Mouse (Mus musculus) layer of hippocampus, adult 18-20 months (tissue): ENCODE measurements around the gene Cyb5r4. TPM values are rescaled to one million over a fixed set of nuclear protein-coding genes. Genes with fewer than 3 reads are reported as not detected.
A peak's percentile ranks its signal among the peaks of the same experiment; 100 is the strongest.
"Not testable (repeated sequence)": the region's sequence is repeated elsewhere in the genome, so short reads cannot be mapped to it uniquely, and the experiment has no call there.

ENCODE experiments used
- DNase-seq, 2 experiments: peaks; one replicate each; pipeline ENCODE4 v3.0.0; 2022; ENCODE audit warnings: low spot score in 2 of 2
- total RNA-seq, 2 experiments: library from RNA; stranded (reverse); gene quantifications; 2 replicates each; pipeline ENCODE4 v1.2.3; 2021

Gene Cyb5r4
- total RNA-seq, 2 experiments from 2014 or later: 36.0 to 37.5 TPM

- no peak for DNase-seq
Measured at GRCm38 (mm10) chr9:87015938-87016294, 5.9 kb upstream of the Cyb5r4 start.

DNA sequence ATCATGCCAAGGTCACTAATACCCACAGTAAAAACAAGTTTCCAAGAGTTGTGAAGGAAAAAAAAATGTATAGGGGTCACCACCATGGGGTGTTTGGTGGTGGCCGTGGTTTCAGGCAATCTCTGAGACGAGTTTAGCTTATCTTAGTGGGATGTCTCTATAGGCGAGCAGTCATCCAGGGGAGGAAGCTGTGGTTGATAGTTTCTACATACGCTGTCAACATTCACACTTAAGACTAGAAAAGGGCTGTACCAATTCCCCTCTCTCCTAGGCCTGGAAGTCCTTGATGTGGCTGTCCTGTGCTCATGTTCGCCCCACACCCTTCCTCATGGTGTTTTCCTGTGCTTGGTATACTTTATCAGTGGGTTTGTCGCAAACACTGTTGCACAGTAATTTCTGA lies 4.0 kb downstream of the Cyb5r4 start:
- no peak for DNase-seq

DNA sequence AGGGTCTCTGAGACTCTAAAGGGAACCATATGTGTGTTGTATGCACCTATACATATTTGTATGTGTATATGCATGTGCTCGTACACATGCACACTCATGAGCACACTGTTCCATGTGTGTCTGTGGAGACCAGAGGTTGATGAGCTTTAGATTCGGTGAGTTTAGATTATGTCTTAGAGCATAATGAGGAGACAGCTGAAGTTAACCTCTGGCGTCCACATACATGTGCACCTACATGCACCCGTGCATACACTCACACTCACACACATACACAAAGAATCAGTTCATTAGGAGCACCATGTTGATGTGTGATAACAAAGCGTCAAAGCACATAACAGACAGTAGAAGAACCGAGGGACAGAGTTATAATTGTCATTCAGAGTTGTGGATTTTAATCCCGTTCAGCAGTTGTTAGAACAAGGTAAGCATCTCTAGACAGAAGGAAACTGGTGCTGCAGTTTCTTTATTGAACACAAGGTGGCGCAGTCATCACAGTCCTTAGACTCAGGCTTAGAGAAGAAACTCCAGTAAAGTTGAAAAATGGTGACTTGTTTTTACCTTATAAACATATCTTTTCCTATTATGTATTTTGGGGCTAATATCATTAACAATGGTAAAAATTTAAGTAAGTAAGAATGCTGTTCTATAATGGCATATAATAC lies 5.7 kb downstream of the Cyb5r4 start:
- DNase-seq: peak; percentile 33 to 85

DNA sequence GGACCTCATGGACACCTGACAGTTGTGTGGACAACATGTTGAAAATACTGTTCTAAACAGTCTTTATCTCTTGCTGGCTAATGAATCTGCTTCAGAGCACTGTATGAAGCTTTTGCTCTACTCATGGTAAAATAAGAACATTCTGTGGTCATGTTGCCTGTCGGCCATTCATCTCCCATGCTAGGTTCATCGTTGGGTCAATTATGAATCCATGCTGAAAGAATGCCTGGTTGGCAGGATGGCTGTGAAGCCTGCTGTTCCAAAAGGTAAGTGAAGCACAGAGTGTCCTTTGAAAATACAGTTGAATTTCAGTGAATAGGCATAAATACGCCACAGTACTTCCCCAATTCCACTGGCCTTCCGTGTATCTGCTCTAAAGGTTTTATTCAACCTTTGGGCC lies 10.4 kb downstream of the Cyb5r4 start:
- DNase-seq: no peak

DNA sequence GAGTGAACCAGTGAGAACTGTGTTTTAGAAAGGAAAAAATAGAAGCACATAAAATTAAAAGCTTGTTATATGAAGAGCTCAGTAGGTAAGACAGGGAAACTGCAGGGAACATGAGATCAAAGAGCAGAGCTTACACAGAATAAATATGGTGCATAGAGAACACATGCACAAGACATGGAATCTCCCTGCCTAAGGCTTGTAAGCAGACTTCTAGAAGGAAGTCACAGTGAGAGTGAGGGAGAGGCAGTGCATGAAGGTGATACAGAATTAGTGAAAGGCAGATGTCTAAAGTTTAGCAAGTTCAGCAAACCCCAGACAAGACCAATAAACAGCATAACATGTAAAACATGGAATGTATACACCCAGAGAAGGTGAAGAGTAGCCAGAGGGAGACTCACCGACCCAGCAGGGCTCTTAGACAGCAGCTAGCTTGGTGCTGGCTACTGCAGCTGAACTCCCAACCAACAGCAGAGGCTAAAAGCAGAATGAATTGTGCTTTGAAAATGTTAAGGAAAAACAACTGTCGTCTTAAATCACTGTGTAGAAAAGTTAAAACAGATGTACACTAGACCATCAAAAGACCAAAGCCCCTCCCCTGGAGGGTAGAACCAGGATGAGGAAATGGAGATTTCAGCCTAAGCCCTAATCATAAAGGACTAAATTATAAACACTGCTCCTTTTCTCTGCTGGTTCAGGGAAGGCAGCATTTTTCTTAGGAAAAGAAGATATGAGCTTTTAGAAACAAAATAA lies 13.2 kb downstream of the Cyb5r4 start:
- no peak for DNase-seq

DNA sequence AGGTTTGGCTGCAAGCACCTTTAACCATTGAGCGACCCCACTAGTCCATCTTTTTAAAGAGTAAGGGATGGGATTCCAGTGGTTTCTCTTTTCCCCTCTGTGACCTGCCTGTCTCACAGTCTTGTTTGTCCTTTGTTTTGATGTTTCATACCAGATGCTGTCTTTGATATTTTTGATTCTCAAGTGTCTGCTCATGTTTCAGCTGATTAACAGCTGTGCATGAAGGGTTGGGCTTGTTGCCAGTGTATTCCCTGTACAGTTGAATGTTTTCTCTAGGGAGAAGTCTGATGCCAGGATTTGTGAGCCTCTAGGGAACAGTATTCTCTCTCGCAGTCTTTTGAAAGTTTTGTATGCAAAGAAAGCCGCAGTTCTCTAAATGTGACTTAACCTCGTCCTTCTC lies 27.6 kb downstream of the Cyb5r4 start:
- DNase-seq: peak in 1 of 2 experiments; percentile 28

DNA sequence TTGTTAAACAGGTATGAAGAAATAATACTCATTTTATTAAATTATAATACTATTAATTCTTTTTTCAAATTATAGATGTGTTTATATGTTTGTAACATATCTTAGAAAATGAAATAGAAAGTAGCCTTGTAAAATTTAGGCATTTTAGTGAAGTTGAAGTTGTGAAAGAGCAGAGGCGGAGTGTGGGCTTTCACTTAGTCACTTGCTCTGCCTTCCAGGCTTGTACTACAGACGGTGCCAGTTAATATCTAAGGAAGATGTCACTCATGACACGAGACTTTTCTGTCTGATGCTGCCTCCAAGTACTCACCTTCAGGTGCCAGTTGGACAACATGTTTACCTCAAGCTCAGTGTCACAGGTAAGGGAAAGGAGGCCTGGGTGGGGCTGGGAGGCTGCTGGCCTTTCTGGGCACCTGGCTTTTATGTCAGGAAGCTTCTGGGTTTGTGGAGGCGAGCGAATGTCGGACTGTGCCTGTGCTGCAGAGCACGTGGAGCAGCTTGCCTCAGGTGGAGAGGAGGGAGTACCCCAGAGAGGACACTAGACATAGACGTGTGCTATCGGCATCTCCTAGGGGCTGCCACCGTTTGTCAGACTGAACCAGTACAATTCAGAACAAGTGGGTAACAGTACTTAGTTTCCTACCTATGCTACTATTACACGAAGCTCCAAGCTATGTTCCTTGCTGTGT lies 33.9 kb downstream of the Cyb5r4 start:
- peak in 1 of 2 experiments; percentile 22 for DNase-seq

- no peak for DNase-seq
Measured at GRCm38 (mm10) chr9:87062337-87062736, 40.5 kb downstream of the Cyb5r4 start.

GRCm38 (mm10) chr9:87068160-87068559 lies 46.3 kb downstream of the Cyb5r4 start:
- no peak for DNase-seq

DNA sequence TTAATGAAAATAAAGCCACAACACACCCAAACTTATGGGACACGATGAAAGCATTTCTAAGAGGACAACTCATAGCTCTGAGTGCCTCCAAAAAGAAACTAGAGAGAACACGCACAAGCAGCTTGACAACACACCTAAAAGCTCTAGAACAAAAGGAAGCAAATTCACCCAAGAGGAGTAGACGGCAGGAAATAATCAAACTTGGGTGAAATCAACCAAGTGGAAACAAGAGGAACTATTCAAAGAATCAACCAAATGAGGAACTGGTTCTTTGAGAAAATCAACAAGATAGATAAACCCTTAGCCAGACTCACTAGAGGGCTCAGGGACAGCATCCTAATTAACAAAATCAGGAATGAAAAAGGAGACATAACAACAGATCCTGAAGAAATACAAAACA lies 49.8 kb downstream of the Cyb5r4 start:
- not testable (repeated sequence) for DNase-seq

DNA sequence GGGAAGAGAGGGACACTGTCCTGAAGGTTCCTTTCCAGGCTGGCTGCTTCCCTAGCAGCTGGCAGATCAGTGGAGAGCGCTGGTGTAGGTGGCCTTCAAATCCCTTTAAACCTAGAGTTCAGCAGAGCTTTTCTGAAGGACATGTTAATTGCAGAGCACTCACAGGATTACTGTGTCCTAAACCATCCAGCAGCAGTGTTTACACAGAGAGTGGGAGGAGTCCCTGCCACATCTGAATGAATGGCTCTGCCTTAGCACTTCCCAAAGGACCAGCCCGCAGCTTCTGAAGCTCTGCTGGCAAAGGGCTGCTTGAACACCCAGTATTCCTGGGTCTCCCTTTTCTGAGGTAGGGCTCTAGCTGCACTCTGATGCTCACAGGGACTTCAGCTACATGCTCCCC lies 56.1 kb downstream of the Cyb5r4 start:
- DNase-seq: no peak

DNA sequence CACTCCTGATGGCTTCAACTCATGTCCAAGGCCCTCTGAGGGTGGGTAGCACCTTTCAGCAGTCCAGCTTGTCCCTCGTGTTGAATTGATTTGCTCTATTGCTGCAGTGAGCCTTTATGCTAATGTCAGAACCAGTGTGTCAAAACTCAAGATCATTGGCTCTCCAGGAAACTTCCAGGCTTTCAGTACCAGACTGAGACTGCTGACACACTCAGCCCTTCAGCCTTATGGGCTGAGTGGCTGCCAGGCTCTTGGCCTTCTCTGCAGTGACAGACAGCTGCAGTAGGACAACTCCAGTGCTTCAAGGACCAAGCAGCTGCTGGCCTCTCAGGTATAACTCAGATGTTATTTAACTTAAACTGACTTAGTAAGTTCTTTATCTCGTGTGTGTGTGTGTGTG lies 57.7 kb downstream of the Cyb5r4 start:
- DNase-seq: no peak

GRCm38 (mm10) chr9:87086991-87087390 lies 65.2 kb downstream of the Cyb5r4 start:
- DNase-seq: no peak

GRCm38 (mm10) chr9:87097989-87098388 lies 76.2 kb downstream of the Cyb5r4 start:
- peak; percentile 13 to 60 for DNase-seq

GRCm38 (mm10) chr9:87115019-87115418 lies 93.2 kb downstream of the Cyb5r4 start:
- no peak for DNase-seq

GRCm38 (mm10) chr9:87115456-87115931 lies 93.7 kb downstream of the Cyb5r4 start:
- DNase-seq: peak in 1 of 2 experiments; percentile 16

GRCm38 (mm10) chr9:87115978-87116377 lies 94.2 kb downstream of the Cyb5r4 start:
- DNase-seq: no peak

DNA sequence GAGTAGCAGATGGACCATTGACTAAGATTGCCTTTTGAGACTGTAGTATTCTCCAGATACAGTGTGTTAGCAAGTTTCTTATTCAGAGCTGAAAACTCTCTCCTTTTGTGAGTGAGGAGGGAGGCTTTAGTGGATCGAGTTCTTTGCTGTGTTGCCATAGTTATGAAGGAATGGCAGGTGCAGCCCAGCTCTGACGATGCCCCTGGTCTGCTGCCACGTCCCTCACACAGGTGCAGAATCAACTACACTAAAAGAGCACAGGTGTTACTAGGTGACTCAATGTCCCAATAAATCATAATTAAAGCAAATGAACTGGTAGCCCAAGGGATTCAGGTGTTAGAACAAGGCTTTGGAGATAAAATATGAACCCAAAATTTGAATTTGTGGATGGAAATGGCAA lies 97.2 kb downstream of the Cyb5r4 start:
- no peak for DNase-seq

DNA sequence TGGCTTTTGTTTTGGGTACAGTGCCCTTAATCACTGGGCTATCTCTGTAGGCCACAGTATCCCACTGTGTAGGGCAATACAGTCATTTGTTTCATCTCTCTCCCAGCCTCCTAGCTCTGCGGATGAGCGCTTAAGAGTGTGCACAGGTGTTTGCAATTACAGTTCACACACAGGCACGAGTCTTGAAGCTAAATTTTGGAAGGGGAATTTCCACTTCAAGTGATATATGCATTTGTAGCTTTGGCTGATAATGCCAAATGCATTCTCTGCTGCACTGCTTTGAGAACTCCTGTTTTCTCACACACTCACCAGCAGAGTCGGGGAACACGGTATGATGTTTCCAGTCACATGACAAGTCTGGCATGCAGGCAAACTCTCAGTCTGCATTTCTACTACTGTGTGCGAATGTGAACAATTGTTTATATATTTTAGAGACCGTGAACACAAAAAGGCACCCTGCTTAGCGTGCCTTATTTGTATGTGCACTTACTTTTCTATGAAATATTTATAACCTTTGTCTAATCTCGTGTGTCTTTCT lies 100.2 kb downstream of the Cyb5r4 start:
- DNase-seq: no peak

- DNase-seq: not testable (repeated sequence)
Measured at GRCm38 (mm10) chr9:87127046-87127445, 105.2 kb downstream of the Cyb5r4 start.
